Mouse (Mus musculus) hindbrain, embryonic 10.5 days (tissue): ENCODE data around the gene Hesx1. TPM values are rescaled to one million over a fixed set of nuclear protein-coding genes. Genes with fewer than 3 reads are reported as not detected.

Source experiments
- DNase-seq: peaks from one replicate; pipeline ENCODE4 v3.0.0-alpha.2; 2017; ENCODE audit warnings: low spot score
- H3K27ac ChIP-seq: fragments of 300-500 bp; sonication (generic); 2 replicates; pipeline ENCODE4 v1.5.1; 2016; ENCODE audit warnings: mild to moderate bottlenecking, moderate library complexity
- H3K27me3 ChIP-seq: fragments of 300-500 bp; sonication (generic); 2 replicates; pipeline ENCODE4 v1.6.1; 2016; ENCODE audit warnings: mild to moderate bottlenecking; ENCODE audit not compliant: poor library complexity, insufficient read depth, severe bottlenecking
- H3K36me3 ChIP-seq: fragments of 300-500 bp; sonication (generic); 2 replicates; pipeline ENCODE4 v1.6.1; 2016; ENCODE audit warnings: mild to moderate bottlenecking, moderate library complexity
- H3K4me1 ChIP-seq: fragments of 300-500 bp; sonication (generic); replicated peaks from 2 replicates; pipeline ENCODE4 v1.6.1; 2016; ENCODE audit warnings: mild to moderate bottlenecking
- H3K4me3 ChIP-seq: fragments of 300-500 bp; sonication (generic); 2 replicates; pipeline ENCODE4 v1.5.1; 2016; ENCODE audit warnings: mild to moderate bottlenecking, moderate library complexity
- H3K9me3 ChIP-seq: fragments of 300-500 bp; sonication (generic); 2 replicates; pipeline ENCODE4 v1.6.1; 2016; ENCODE audit warnings: mild to moderate bottlenecking, moderate library complexity
- WGBS: fragments of 180-500 bp; shearing (Covaris S2); methylation state at CpG from one replicate; pipeline ENCODE4 v1.1.7; 2016; 5-methylcytosine and 5-hydroxymethylcytosine counted together
- polyA plus RNA-seq: library from polyadenylated mRNA; unstranded; fragments of >200 nt; fragmentation: Nextera tagmentation; extraction: Ambion mirVana; gene quantifications from 2 replicates; pipeline ENCODE4 v1.2.1, GENCODE M21; 2016

The Hesx1 gene
- polyA plus RNA-seq, 1 experiment from 2014 or later, result 0.42 TPM

GRCm38 (mm10) chr14:26981494-26982149 is 12.6 kb upstream of the Hesx1 start:
- no peak overlapping the region for H3K4me3 ChIP-seq
- no peak overlapping the region for H3K27ac ChIP-seq
- WGBS, result 60% methylated on average over 5 of the region's 5 CpGs

GRCm38 (mm10) chr14:26982150-26982530 is 12.1 kb upstream of the Hesx1 start:
- H3K36me3 ChIP-seq, result no peaks in the 10 kb centered on the region
- no peak overlapping the region for H3K4me3 ChIP-seq
- H3K27ac ChIP-seq, result no peak overlapping the region
- H3K4me1 ChIP-seq, result peaks cover 12% of the 10 kb centered on the region
- peaks cover 11% of the 10 kb centered on the region for H3K9me3 ChIP-seq
- WGBS, result 82% methylated on average over 5 of the region's 5 CpGs
- no peak for DNase-seq
- H3K27me3 ChIP-seq, result no peaks in the 10 kb centered on the region

More at GRCm38 (mm10) chr14:26981494-26982149, 12.6 kb upstream of the Hesx1 start:
- Histone ChIP-seq H3K27me3 (no peaks in the 10 kb centered on the region), H3K36me3 (no peaks in the 10 kb centered on the region), H3K4me1 (peaks cover 17% of the 10 kb centered on the region), H3K9me3 (peaks cover 11% of the 10 kb centered on the region)
- DNase-seq, result no peak

GRCm38 (mm10) chr14:26988694-26989093 is 5.5 kb upstream of the Hesx1 start:
- Histone ChIP-seq H3K36me3 (no peaks in the 10 kb centered on the region), H3K4me3 (no peak overlapping the region), H3K9me3 (0 out of 2 replicates have a peak, but pooled peaks cover 3% of the 10 kb centered on the region), H3K27me3 (no peaks in the 10 kb centered on the region), H3K4me1 (peaks cover 4% of the 10 kb centered on the region; the same call in 1 of the 2 replicates), H3K27ac (no peak overlapping the region)
- WGBS, result 82% methylated on average over 2 of the region's 2 CpGs
- no peak for DNase-seq

- Histone ChIP-seq H3K36me3 (no peaks in the 10 kb centered on the region), H3K9me3 (no peaks in the 10 kb centered on the region), H3K27ac (no peak overlapping the region), H3K4me1 (peaks cover 13% of the 10 kb centered on the region), H3K27me3 (no peaks in the 10 kb centered on the region), H3K4me3 (no peak overlapping the region)
- 68% methylated on average over 18 of the region's 18 CpGs for WGBS
- no peak for DNase-seq
Observed at GRCm38 (mm10) chr14:26991622-26992021, 2.6 kb upstream of the Hesx1 start.

GRCm38 (mm10) chr14:26993427-26993826 is 789 bp upstream of the Hesx1 start:
- 76% methylated on average over 3 of the region's 3 CpGs for WGBS
- Histone ChIP-seq H3K27ac (peak overlapping the region; percentile 82; the same call in 1 of the 2 replicates), H3K36me3 (no peaks in the 10 kb centered on the region), H3K4me3 (no peak overlapping the region), H3K27me3 (no peaks in the 10 kb centered on the region), H3K9me3 (no peaks in the 10 kb centered on the region), H3K4me1 (peaks cover 13% of the 10 kb centered on the region)
- DNase-seq, result no peak

- peaks cover 17% of the 10 kb centered on the region for H3K4me1 ChIP-seq
- no peak overlapping the region for H3K27ac ChIP-seq
- H3K27me3 ChIP-seq, result peaks cover 24% of the 10 kb centered on the region
- H3K9me3 ChIP-seq, result no peaks in the 10 kb centered on the region
- H3K36me3 ChIP-seq, result no peaks in the 10 kb centered on the region
- no peak overlapping the region for H3K4me3 ChIP-seq
- no peak for DNase-seq
Observed at GRCm38 (mm10) chr14:26996257-26996656, 2.0 kb downstream of the Hesx1 start.

GRCm38 (mm10) chr14:27000386-27000785 is 6.2 kb downstream of the Hesx1 start:
- 3% methylated on average over 11 of the region's 11 CpGs for WGBS
- H3K4me3 ChIP-seq, result 0 out of 2 replicates have a peak overlapping the region, but pooled peaks have one; percentile 18
- H3K36me3 ChIP-seq, result no peaks in the 10 kb centered on the region
- 0 out of 2 replicates have a peak, but pooled peaks cover 5% of the 10 kb centered on the region for H3K4me1 ChIP-seq
- peaks cover 34% of the 10 kb centered on the region for H3K27me3 ChIP-seq
- 0 out of 2 replicates have a peak overlapping the region, but pooled peaks have one; percentile 53 for H3K27ac ChIP-seq
- no peaks in the 10 kb centered on the region for H3K9me3 ChIP-seq
- no peak for DNase-seq

- Histone ChIP-seq H3K27me3 (peaks cover 31% of the 10 kb centered on the region), H3K36me3 (no peaks in the 10 kb centered on the region), H3K27ac (no peak overlapping the region), H3K4me1 (peaks cover 9% of the 10 kb centered on the region; the same call in 1 of the 2 replicates), H3K9me3 (no peaks in the 10 kb centered on the region), H3K4me3 (no peak overlapping the region)
- no peak for DNase-seq
- 85% methylated on average over 7 of the region's 7 CpGs for WGBS
Observed at GRCm38 (mm10) chr14:27004906-27005305, 10.7 kb downstream of the Hesx1 start.

GRCm38 (mm10) chr14:27005937-27006336 is 11.7 kb downstream of the Hesx1 start:
- DNase-seq, result no peak
- peaks cover 20% of the 10 kb centered on the region for H3K27me3 ChIP-seq
- no peak overlapping the region for H3K27ac ChIP-seq
- H3K4me1 ChIP-seq, result peaks cover 4% of the 10 kb centered on the region; the same call in 1 of the 2 replicates
- no peak overlapping the region for H3K4me3 ChIP-seq
- no peaks in the 10 kb centered on the region for H3K36me3 ChIP-seq
- 22% methylated on average over 6 of the region's 6 CpGs for WGBS
- no peaks in the 10 kb centered on the region for H3K9me3 ChIP-seq

GRCm38 (mm10) chr14:27011561-27011960 is 17.3 kb downstream of the Hesx1 start:
- Histone ChIP-seq H3K4me1 (no peaks in the 10 kb centered on the region; the same call in 1 of the 2 replicates), H3K27me3 (no peaks in the 10 kb centered on the region), H3K4me3 (no peak overlapping the region), H3K36me3 (no peaks in the 10 kb centered on the region), H3K9me3 (no peaks in the 10 kb centered on the region), H3K27ac (no peak overlapping the region)
- no peak for DNase-seq
- 83% methylated on average over 5 of the region's 5 CpGs for WGBS

- no peak for DNase-seq
- H3K27ac ChIP-seq, result no peak overlapping the region
- no peaks in the 10 kb centered on the region for H3K27me3 ChIP-seq
- WGBS, result 63% methylated on average over 4 of the region's 4 CpGs
- no peaks in the 10 kb centered on the region for H3K36me3 ChIP-seq
- H3K4me3 ChIP-seq, result no peak overlapping the region
- H3K4me1 ChIP-seq, result no peaks in the 10 kb centered on the region
- no peaks in the 10 kb centered on the region for H3K9me3 ChIP-seq
Observed at GRCm38 (mm10) chr14:27013658-27014057, 19.4 kb downstream of the Hesx1 start.

- no peak for DNase-seq
- H3K36me3 ChIP-seq, result no peaks in the 10 kb centered on the region
Observed at GRCm38 (mm10) chr14:27017936-27018335, 23.7 kb downstream of the Hesx1 start.

GRCm38 (mm10) chr14:27019850-27020249 is 25.6 kb downstream of the Hesx1 start:
- H3K27ac ChIP-seq, result no peak overlapping the region
- H3K27me3 ChIP-seq, result no peaks in the 10 kb centered on the region
- H3K4me1 ChIP-seq, result no peaks in the 10 kb centered on the region
- H3K9me3 ChIP-seq, result no peaks in the 10 kb centered on the region
- H3K4me3 ChIP-seq, result no peak overlapping the region
- H3K36me3 ChIP-seq, result no peaks in the 10 kb centered on the region
- 92% methylated on average over 14 of the region's 14 CpGs for WGBS
- DNase-seq, result no peak

More at GRCm38 (mm10) chr14:27017936-27018335, 23.7 kb downstream of the Hesx1 start:
- H3K4me3 ChIP-seq, result no peak overlapping the region
- 89% methylated on average over 2 of the region's 2 CpGs for WGBS
- no peaks in the 10 kb centered on the region for H3K27me3 ChIP-seq
- no peaks in the 10 kb centered on the region for H3K4me1 ChIP-seq
- H3K27ac ChIP-seq, result no peak overlapping the region
- H3K9me3 ChIP-seq, result no peaks in the 10 kb centered on the region
